Comparison of ENCODE assay signal across 12 mouse cellular contexts in the genomic region with DNA sequence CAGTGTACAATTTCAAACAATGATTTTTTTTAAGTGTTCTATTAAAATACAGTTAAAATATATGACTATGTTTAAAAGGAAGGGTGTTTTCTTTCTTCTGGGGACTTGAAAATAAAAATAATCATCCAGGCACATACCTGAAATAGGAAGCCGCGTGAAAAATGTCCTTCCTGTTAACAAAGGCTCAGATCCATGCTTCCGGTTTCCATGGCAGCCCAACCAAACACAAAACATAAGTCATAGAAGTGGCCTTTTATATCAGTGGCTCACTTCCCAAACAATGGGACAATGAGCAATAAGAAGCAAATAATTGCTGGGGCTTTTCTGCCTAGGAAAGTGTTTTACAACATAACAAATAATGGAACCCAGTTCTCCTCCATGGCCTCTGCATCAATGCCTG.
DNase-seq lines count a peak whose midpoint lies in the region; ATAC-seq and TF ChIP-seq lines count a peak whose summit lies in the region.
"Had no signal": no experiment of that assay in that cellular context is flagged by ENCODE, and none has a peak within 500 bp of the region (broad histone marks: within the 10 kb centered on the region; RNA-seq: fewer than 3 reads in every experiment).

No protein-coding gene starts in this region.

- WGBS in hindbrain, embryonic 13.5 days = 52% methylated on average over 3 of the region's 3 CpGs

- no peaks in the 10 kb centered on the region for H3K27me3 ChIP-seq in hindbrain, embryonic 13.5 days
- H3K27me3 ChIP-seq: embryonic facial prominence, embryonic 13.5 days; liver, embryonic 13.5 days had no signal

- H3K27ac ChIP-seq in gastrocnemius, adult 2 months = peak overlapping the region; percentile 73
- H3K27ac ChIP-seq in hindbrain, embryonic 13.5 days = no peak overlapping the region
- H3K27ac ChIP-seq: embryonic facial prominence, embryonic 13.5 days; liver, embryonic 13.5 days had no signal

- no peak overlapping the region for H3K4me3 ChIP-seq in gastrocnemius, adult 2 months
- no peak overlapping the region for H3K4me3 ChIP-seq in hindbrain, embryonic 13.5 days
- H3K4me3 ChIP-seq: embryonic facial prominence, embryonic 13.5 days; liver, embryonic 13.5 days; myocyte had no signal

- H3K36me3 ChIP-seq in hindbrain, embryonic 13.5 days = no peaks in the 10 kb centered on the region
- H3K36me3 ChIP-seq: embryonic facial prominence, embryonic 13.5 days; liver, embryonic 13.5 days had no signal

- no peak for ATAC-seq in activated CD4-positive, CD25-positive, alpha-beta regulatory T cell, adult 4 months
- no peak for ATAC-seq in hindbrain, embryonic 13.5 days (ENCODE audit: low FRiP score)

- no peak for TF ChIP-seq CTCF in gastrocnemius, adult 2 months (IDR thresholded peaks at IDR 0.05)

- intact Hi-C loops in gastrocnemius, adult 2 months (cut with DNase I) = no loop called here
- intact Hi-C loops in gastrocnemius, postnatal 14 days (cut with DNase I; ENCODE audit: low total_unique reads) = no loop called here

- no peak overlapping the region for H3K9ac ChIP-seq in hindbrain, embryonic 13.5 days
- H3K9ac ChIP-seq: embryonic facial prominence, embryonic 13.5 days; liver, embryonic 13.5 days had no signal

- H3K4me2 ChIP-seq in hindbrain, embryonic 13.5 days = no peak overlapping the region
- H3K4me2 ChIP-seq: embryonic facial prominence, embryonic 13.5 days; liver, embryonic 13.5 days had no signal

- DNase-seq in gastrocnemius, adult 2 months = peak; percentile 26
- DNase-seq in gastrocnemius, adult 8-10 months (ENCODE audit: low spot score in 2 of 2) = no peak
- DNase-seq in brain, adult 2 months (ENCODE audit: low read depth, low spot score) = peak; percentile 32
- peak; percentile 10 for DNase-seq in gastrocnemius, postnatal 14 days
- peak; percentile 63 for DNase-seq in kidney, postnatal 10 days
- no peak for DNase-seq in frontal cortex, postnatal 36 days (ENCODE audit: low spot score in 2 of 2)
- DNase-seq: liver, embryonic 13.5 days; thymus, postnatal 36 days had no signal

- H3K9me3 ChIP-seq in hindbrain, embryonic 13.5 days = no peaks in the 10 kb centered on the region
- H3K9me3 ChIP-seq: embryonic facial prominence, embryonic 13.5 days; liver, embryonic 13.5 days had no signal

- no peaks in the 10 kb centered on the region for H3K4me1 ChIP-seq in hindbrain, embryonic 13.5 days (replicated peaks)
- H3K4me1 ChIP-seq: embryonic facial prominence, embryonic 13.5 days; liver, embryonic 13.5 days had no signal

Comparison
In these comparisons a context has a peak if more than half of its experiments do, and no peak if none do; other contexts are left out.
1. DNase-seq: peak in gastrocnemius, adult 2 months (single experiment), brain, adult 2 months (single experiment), gastrocnemius, postnatal 14 days (single experiment) and kidney, postnatal 10 days (single experiment); none in gastrocnemius, adult 8-10 months (0 of 2) and frontal cortex, postnatal 36 days (0 of 2).